In the genomic region with DNA sequence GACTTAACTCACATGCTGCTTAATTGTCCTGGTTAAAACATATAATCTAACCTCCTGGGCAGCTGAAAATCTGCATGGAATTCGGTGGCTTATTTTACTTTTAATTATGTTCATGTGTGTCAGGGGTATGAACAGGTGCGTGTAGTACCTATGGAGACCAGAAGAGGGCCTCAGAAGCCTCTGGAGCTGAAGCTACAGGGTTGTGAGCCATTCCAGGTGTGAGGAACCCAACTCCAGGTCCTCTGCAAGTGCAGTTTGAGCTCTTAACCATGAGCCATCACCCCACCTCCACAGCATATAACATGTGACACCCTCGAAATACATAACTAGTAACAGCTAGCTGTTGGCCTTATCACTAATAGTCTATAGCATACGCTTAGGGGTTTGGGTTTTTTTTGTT, we compare ENCODE assay signal across 8 mouse cellular contexts. TPM values are rescaled to one million over a fixed set of nuclear protein-coding genes. Genes with fewer than 3 reads are reported as not detected.
DNase-seq lines count a peak whose midpoint lies in the region; ATAC-seq and TF ChIP-seq lines count a peak whose summit lies in the region.
"Had no signal": no experiment of that assay in that cellular context is flagged by ENCODE, and none has a peak within 500 bp of the region (broad histone marks: within the 10 kb centered on the region; RNA-seq: fewer than 3 reads in every experiment).

No protein-coding gene starts in this region.

- H3K4me1 ChIP-seq in intestine, postnatal 0 days (replicated peaks; ENCODE audit: control insufficient read depth, insufficient read depth, low read length) = no peaks in the 10 kb centered on the region
- H3K4me1 ChIP-seq in intestine, embryonic 16.5 days (ENCODE audit: control insufficient read depth, insufficient read depth, low read length) = no peaks in the 10 kb centered on the region

- WGBS in intestine, postnatal 0 days = 72% methylated on average over 4 of the region's 4 CpGs
- 72% methylated on average over 4 of the region's 4 CpGs for WGBS in intestine, embryonic 16.5 days

- no peaks in the 10 kb centered on the region for H3K27me3 ChIP-seq in intestine, postnatal 0 days (replicated peaks; ENCODE audit: control insufficient read depth, insufficient read depth, low read length)
- H3K27me3 ChIP-seq in intestine, embryonic 16.5 days (replicated peaks; ENCODE audit: control insufficient read depth, insufficient read depth, low read length) = no peaks in the 10 kb centered on the region

- H3K9me3 ChIP-seq in intestine, postnatal 0 days (ENCODE audit: control insufficient read depth) = no peaks in the 10 kb centered on the region
- no peaks in the 10 kb centered on the region for H3K9me3 ChIP-seq in intestine, embryonic 16.5 days (ENCODE audit: control insufficient read depth, low read length)

- no peak overlapping the region for H3K27ac ChIP-seq in intestine, postnatal 0 days (ENCODE audit: low read depth, low read length)
- H3K27ac ChIP-seq in intestine, embryonic 16.5 days (ENCODE audit: low read length) = no peak overlapping the region
- H3K27ac ChIP-seq: macrophage had no signal

- peak; percentile 60 for DNase-seq in CD4-positive helper T cell, adult 2 months (ENCODE audit: low read depth, low spot score)
- peak; percentile 18 for DNase-seq in MEL-GATA-1-ER (ENCODE audit: extremely low read depth, low read depth)
- DNase-seq in retina, embryonic 14.5 days (ENCODE audit: low spot score) = peak; percentile 55
- DNase-seq in heart, adult 8-10 months (ENCODE audit: low spot score) = no peak

- TF ChIP-seq CTCF in intestine, postnatal 0 days (IDR thresholded peaks at IDR 0.05; ENCODE audit: low read depth) = peak; percentile 80

- peaks cover 74% of the 10 kb centered on the region; the same call in 1 of the 2 replicates for H3K36me3 ChIP-seq in intestine, postnatal 0 days (ENCODE audit: control insufficient read depth, insufficient read depth)
- H3K36me3 ChIP-seq in intestine, embryonic 16.5 days (ENCODE audit: control insufficient read depth, insufficient read depth, low read length) = no peaks in the 10 kb centered on the region; the same call in 1 of the 2 replicates

- no peak overlapping the region for H3K4me3 ChIP-seq in intestine, postnatal 0 days (ENCODE audit: low read depth, low read length)
- no peak overlapping the region for H3K4me3 ChIP-seq in intestine, embryonic 16.5 days (ENCODE audit: low read length)

- no peak overlapping the region for H3K4me2 ChIP-seq in intestine, postnatal 0 days (replicated peaks; ENCODE audit: low read depth)
- no peak overlapping the region for H3K4me2 ChIP-seq in intestine, embryonic 16.5 days (ENCODE audit: low read depth, low read length)

- ATAC-seq in intestine, postnatal 0 days = peak; percentile 14; the same call in 1 of the 2 replicates
- ATAC-seq in intestine, embryonic 16.5 days = no peak
- peak; percentile 22 to 31; a peak in 1 of 4 replicates for ATAC-seq in hematopoietic stem cell, adult 5-6 weeks (replicated peaks in 1 of 2; ENCODE audit: insufficient read depth in 1 of 2, low FRiP score in 2 of 2, low TSS enrichment in 1 of 2, low read depth in 1 of 2, poor library complexity in 2 of 2, severe bottlenecking in 2 of 2)

- no peak overlapping the region for H3K9ac ChIP-seq in intestine, postnatal 0 days (ENCODE audit: low read depth, low read length)
- H3K9ac ChIP-seq in intestine, embryonic 16.5 days (ENCODE audit: low read depth, low read length) = no peak overlapping the region

RNA-seq across cellular contexts. Expression of a gene that starts 47.6 kb away (rescaled TPM):
- polyA plus RNA-seq in intestine, postnatal 0 days (2015; fragmentation: Nextera tagmentation; extraction: Ambion mirVana) = 1,340 and 1,424 TPM in 2 replicates
- 92.4 and 100 TPM in 2 replicates for polyA plus RNA-seq in intestine, embryonic 16.5 days (2015; fragmentation: Nextera tagmentation; extraction: Ambion mirVana)
- 2.3 and 7.1 TPM in 2 replicates for total RNA-seq in hematopoietic stem cell, adult 5-6 weeks (2017)
- 10 to 100 TPM; 53.7 to 64.8 (median 60.5) TPM for total RNA-seq in heart, adult 8-10 months (2022)
